Mouse (Mus musculus) testis, postnatal 14 days (tissue): ENCODE measurements around the gene Cntd1.

Experiments
- DNase-seq: peaks from one replicate; pipeline ENCODE4 v3.0.0; 2021; ENCODE audit warnings: low spot score

Gene Cntd1

DNA sequence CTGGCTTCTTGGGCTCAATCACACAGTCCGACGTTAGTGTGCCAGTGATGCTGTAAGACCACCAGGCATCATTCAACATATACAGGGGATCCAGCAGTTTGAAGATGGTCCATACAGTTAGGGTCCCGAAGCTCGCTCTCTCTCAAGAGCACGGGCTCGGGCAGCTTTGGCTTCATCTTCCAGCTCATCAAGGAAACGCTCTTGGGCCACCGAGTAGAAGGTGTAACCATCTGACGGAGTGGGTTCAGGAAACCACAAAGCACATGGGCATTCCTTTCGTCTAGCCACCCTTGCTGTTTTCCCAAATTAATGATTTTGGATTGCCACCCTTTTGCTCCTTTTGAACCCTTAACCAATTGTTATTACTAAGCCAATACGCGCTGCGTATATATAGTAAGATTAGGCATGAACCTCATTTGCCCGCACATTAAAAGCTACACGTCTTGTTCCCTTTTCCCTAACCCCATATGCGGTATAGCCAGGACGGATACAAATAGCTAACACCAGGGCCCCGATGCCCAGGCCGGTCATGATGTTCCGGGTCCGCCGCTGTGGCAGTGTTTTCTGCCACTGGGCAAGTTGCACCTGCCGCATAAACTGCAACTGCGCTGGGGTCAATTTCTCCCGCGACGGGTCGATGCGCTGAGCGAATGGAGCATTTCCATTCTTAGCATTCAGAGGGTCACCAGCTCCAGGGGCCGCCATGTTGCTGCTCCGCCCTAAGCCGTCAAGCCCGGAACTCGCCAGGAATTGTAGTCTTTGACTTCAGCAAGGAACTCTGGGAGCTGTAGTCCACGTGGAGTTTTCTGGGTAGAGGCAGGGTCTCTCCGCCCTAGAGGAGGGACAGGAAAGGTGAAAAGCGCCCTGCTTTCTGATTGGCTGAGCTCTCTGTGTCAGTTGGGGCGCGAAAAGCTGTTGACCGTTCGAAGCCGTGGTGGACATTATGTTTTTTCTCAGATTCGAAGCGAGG is at the start of gene Cntd1, which contains the start of gene Coa3:
Gene Cntd1 (plus strand): TSS at position 790 of the 970 bp plus-strand sequence.
Gene Coa3 (minus strand): TSS at position 892 of the 970 bp plus-strand sequence.
- DNase-seq, result peak; percentile 92

GRCm38 (mm10) chr11:101229361-101229900 is 49.4 kb upstream of the Cntd1 start:
- DNase-seq, result peak; percentile 60

GRCm38 (mm10) chr11:101230061-101230511 is 48.7 kb upstream of the Cntd1 start:
- DNase-seq, result peak; percentile 68

- DNase-seq, result no peak
Measured at GRCm38 (mm10) chr11:101230526-101230925, 48.3 kb upstream of the Cntd1 start.

GRCm38 (mm10) chr11:101230991-101231871 is 47.6 kb upstream of the Cntd1 start:
- DNase-seq, result peak; percentile 65

DNA sequence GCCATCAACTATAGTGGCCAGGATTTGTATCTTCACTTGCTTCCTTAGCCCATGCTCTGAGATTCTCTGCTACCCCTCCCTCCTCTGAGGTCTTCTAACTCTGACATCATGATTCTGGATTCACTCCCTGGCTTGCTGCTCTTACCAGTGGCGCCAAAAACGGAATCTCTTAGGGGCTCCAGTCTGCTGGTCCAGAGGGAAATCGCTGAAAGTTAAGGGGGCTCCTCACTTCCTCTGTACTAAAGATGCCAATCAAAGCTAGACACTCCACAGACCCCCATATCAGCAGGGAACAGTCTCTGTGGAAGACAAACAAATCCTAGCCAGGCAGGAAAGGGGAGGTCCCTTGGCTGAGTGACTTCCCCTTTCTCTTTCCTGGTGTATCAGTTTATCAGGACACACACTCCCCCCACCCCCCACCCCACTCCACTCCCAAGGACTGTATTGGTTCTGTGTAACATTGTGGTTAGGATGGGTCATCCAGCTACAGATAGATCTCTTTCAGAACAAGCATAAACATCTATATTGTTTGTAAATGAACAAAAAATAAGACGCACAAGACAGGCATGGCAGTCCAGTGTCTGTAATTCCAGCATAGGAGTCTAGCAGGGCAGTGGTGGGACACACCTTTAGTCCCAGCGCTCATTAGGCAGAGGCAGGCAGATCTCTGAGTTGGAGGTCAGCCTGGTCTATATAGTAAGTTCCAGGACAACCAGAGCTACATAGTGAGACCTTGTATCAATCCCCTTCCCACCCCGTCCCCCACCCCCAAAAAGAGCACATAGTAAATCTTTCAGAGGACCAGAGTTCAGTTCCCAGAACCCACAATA is 46.6 kb upstream of the Cntd1 start:
- no peak for DNase-seq

DNA sequence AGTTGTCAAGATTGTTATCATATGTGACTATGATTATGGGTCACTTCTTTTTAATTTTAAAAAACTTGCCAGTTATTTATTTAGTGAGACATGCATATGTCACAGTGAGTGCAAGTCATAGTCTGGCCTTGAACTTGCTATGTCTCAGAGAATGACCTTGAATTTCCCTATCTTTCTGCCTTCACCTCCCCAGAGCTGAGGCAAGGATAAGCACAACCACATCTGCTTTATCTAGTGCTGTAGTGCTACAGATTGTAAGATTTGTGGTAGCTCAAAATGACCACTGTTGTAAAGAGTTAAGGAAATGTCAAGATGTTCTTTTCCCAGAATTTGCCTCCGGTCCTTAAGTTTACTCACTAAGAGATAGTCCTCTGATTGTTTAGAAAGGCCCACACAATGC is 45.6 kb upstream of the Cntd1 start:
- DNase-seq, result no peak

GRCm38 (mm10) chr11:101234124-101234523 is 44.7 kb upstream of the Cntd1 start:
- no peak for DNase-seq

- no peak for DNase-seq
Measured at GRCm38 (mm10) chr11:101235429-101235828, 43.4 kb upstream of the Cntd1 start.

DNA sequence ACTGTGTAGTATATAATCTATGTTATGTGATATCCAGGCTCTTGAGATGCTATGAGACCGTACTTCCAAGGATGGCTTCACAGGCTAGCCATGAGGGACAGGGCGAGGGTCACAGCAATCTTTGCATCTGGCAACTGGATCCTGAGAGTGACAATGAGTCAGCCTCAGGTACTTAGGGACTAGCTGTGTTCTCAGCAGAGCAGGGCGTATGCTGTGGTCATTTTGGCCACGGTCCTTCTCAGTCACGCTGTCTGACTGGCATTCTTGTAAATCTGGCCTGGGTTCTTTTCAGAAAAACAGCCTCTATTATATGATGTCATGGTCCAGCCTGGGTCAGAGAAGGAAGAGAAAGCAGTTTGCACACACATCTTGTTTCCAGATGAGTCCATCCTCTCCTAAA is 42.0 kb upstream of the Cntd1 start:
- DNase-seq, result no peak

GRCm38 (mm10) chr11:101238071-101238647 is 40.7 kb upstream of the Cntd1 start:
- no peak for DNase-seq

DNA sequence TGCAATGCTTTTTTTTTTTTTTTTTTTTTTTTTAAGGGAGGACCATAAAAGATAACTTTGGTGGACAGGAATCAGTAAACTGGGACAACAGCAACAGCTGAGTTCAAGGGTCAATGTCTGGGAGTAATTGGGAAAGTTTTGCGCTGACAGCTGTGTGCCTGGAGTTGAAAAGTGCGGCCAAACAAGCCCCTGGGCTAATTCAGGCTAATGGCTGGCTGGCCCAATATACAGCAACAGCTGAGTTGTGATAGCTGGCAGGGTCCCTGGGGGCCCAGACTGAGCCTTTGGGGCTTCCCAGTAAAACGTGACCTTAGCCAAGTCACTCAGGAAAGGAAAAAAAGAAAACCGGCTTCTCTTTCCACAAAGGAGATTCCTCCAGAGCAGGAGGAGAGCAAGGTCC is 33.7 kb upstream of the Cntd1 start:
- DNase-seq, result no peak

DNA sequence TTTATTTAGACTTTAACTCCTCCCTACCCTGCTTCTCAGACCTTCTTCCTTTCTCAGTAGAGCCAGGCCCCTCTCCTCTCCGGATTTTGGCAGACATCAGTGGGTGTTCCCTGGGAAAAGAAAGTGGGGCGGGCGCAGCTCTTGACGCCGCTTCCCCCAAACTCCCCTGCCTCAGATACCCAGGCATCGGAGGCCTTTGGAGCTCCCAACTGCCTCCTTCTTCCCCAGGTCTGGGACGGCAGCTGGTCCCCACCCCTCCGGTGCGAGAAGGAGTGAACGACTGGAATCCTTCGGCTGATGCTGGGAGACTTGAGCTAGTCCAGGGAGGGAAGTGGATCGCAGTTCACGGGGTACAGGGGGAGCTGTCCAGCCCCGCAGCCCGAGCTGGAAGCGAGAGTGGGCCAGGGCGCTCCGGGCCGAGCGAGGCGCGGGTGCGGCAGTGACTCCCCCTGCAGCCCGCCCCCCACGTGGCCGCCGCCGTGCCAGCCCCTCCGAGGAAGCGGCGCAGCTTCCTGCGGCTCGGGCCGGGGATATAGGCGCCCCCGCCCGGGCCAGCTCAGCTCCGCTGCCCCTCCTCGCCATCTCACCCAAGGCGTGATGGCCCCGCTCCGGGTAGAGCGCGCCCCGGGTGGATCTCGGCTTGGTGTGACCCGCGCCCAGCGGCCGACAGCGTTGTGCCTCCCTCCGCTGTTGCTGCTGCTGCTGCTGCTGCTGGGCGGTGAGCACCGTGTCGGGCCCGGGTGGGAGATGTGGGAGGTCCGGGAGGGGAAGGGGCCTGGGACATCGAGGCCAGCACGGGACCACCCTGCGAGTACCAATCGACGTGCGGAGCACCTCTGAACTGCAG is 32.7 kb upstream of the Cntd1 start, which contains the start of gene Ramp2:
Gene Ramp2 (plus strand): TSS at position 174 of the 847 bp plus-strand sequence.
- peak; percentile 56 for DNase-seq

DNA sequence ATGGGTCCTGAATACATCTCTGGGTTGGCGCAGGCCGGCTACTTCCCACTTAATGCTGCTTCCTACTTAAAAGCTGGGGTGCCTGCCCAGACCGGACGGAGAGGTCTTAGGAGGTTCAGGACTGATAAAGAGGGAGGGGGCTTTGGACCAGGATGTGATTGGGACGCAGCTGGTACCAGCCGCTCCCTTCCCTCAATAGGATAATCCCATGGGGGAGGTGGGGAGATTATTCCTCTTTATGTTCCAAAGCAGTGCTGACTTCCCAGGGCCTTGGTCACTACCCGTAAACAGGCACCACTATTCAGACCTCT is 32.2 kb upstream of the Cntd1 start:
- no peak for DNase-seq

DNA sequence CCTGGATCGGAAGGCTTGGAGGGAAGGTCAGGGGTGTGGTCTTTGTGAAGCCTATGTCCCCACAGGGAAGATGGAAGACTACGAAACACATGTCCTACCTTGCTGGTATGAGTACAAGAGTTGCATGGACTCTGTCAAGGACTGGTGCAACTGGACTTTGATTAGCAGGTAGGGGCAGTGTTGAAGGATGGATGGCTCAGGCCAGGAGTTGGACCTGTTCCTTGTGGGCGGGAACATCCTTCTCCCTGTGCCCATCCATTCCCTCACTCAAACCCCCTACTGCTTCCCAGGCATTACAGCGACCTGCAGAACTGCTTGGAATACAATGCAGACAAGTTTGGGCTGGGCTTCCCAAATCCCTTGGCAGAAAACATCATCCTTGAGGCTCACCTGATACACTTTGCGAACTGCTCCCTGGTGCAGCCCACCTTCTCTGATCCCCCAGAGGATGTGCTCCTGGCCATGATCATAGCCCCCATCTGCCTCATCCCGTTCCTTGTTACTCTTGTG is 31.2 kb upstream of the Cntd1 start:
- DNase-seq, result no peak

GRCm38 (mm10) chr11:101248258-101248994 is 30.4 kb upstream of the Cntd1 start:
- DNase-seq, result peak; percentile 52

- no peak for DNase-seq
Measured at GRCm38 (mm10) chr11:101251031-101251430, 27.8 kb upstream of the Cntd1 start.

- no peak for DNase-seq
Measured at GRCm38 (mm10) chr11:101252941-101253340, 25.9 kb upstream of the Cntd1 start.
